Mouse (Mus musculus) stomach, postnatal 0 days (tissue): Measurements from ENCODE around the gene Fance. TPM values are rescaled to one million over a fixed set of nuclear protein-coding genes. Genes with fewer than 3 reads are reported as not detected.

Source experiments
- ATAC-seq: fragments of 200-750 bp; cut with Nextera tagmentation; 2 replicates; pipeline ENCODE4 v1.8.0; 2017; ENCODE audit not compliant: low FRiP score, low TSS enrichment
- DNase-seq: peaks from one replicate; pipeline ENCODE4 v3.0.0-alpha.2; 2016; ENCODE audit warnings: low spot score
- H3K27ac ChIP-seq: fragments of 300-500 bp; sonication (generic); replicated peaks from 2 replicates; pipeline ENCODE4 v1.5.1; 2014; ENCODE audit warnings: mild to moderate bottlenecking, control low read depth
- H3K27me3 ChIP-seq: fragments of 300-500 bp; sonication (generic); 2 replicates; pipeline ENCODE4 v1.6.1; 2014; ENCODE audit warnings: low read length; ENCODE audit not compliant: control insufficient read depth, insufficient read depth
- H3K36me3 ChIP-seq: fragments of 300-500 bp; sonication (generic); 2 replicates; pipeline ENCODE4 v1.6.1; 2014; ENCODE audit warnings: low read length, mixed read lengths; ENCODE audit not compliant: control insufficient read depth, insufficient read depth
- H3K4me1 ChIP-seq: fragments of 300-500 bp; sonication (generic); replicated peaks from 2 replicates; pipeline ENCODE4 v1.6.1; 2014; ENCODE audit warnings: antibody characterized with exemption; ENCODE audit not compliant: control insufficient read depth, insufficient read depth
- H3K4me2 ChIP-seq: fragments of 300-500 bp; sonication (generic); replicated peaks from 2 replicates; pipeline ENCODE4 v1.6.1; 2014; ENCODE audit warnings: low read depth, mild to moderate bottlenecking, control low read depth, moderate library complexity
- H3K4me3 ChIP-seq: fragments of 300-500 bp; sonication (generic); 2 replicates; pipeline ENCODE4 v1.5.1; 2014; ENCODE audit warnings: low read depth, low read length, control low read depth
- H3K9ac ChIP-seq: fragments of 300-500 bp; sonication (generic); 2 replicates; pipeline ENCODE4 v1.6.1; 2014; ENCODE audit warnings: mild to moderate bottlenecking, low read length, control low read depth, mixed read lengths
- H3K9me3 ChIP-seq: fragments of 300-500 bp; sonication (generic); 2 replicates; pipeline ENCODE4 v1.6.1; 2016; ENCODE audit warnings: low read length; ENCODE audit not compliant: control insufficient read depth
- CTCF ChIP-seq: IDR thresholded peaks from 2 replicates; pipeline ENCODE4 v1.5.1; 2016; ENCODE audit warnings: antibody characterized with exemption, low read depth, mild to moderate bottlenecking, moderate library complexity
- EP300 ChIP-seq: optimal IDR thresholded peaks from 2 replicates; pipeline ENCODE3; 2016; ENCODE audit warnings: antibody characterized with exemption
- WGBS: fragments of 180-500 bp; shearing (Covaris S2); extraction: QIAGEN DNeasy Blood & Tissue Kit; methylation state at CpG from one replicate; pipeline ENCODE4 v1.1.7; 2014; 5-methylcytosine and 5-hydroxymethylcytosine counted together
- polyA plus RNA-seq: library from polyadenylated mRNA; unstranded; fragments of >200 nt; fragmentation: Nextera tagmentation; extraction: Ambion mirVana; gene quantifications from 2 replicates; pipeline ENCODE4 v1.2.1, GENCODE M21; 2015

The Fance gene
- polyA plus RNA-seq, 1 experiment from 2014 or later: 19.2 TPM

GRCm38 (mm10) chr17:28344670-28345069, 31.4 kb downstream of the Fance start:
- 44% methylated on average over 3 of the region's 3 CpGs for WGBS
- no peaks in the 10 kb centered on the region for H3K27me3 ChIP-seq
- H3K4me1 ChIP-seq: peaks cover 45% of the 10 kb centered on the region
- H3K36me3 ChIP-seq: 0 out of 2 replicates have a peak, but pooled peaks cover 4% of the 10 kb centered on the region
- H3K27ac ChIP-seq: peak overlapping the region; percentile 96
- H3K4me3 ChIP-seq: 0 out of 2 replicates have a peak overlapping the region, but pooled peaks have one; percentile 25
- peak overlapping the region; percentile 53 for H3K4me2 ChIP-seq
- no peak for TF ChIP-seq EP300
- no peak for TF ChIP-seq CTCF
- no peaks in the 10 kb centered on the region for H3K9me3 ChIP-seq
- peak overlapping the region; percentile 59; the same call in 1 of the 2 replicates for H3K9ac ChIP-seq
- ATAC-seq (no peak), DNase-seq (no peak)

- DNase-seq: no peak
- H3K4me2 ChIP-seq: peak overlapping the region; percentile 53
- H3K4me1 ChIP-seq: peaks cover 44% of the 10 kb centered on the region
- WGBS: 1% methylated on average over 7 of the region's 8 CpGs
- peak overlapping the region; percentile 59 for H3K9ac ChIP-seq
- H3K36me3 ChIP-seq: no peaks in the 10 kb centered on the region
- TF ChIP-seq EP300: no peak
- no peak for TF ChIP-seq CTCF
- peak overlapping the region; percentile 96 for H3K27ac ChIP-seq
- peak overlapping the region; percentile 25 for H3K4me3 ChIP-seq
- no peak for ATAC-seq
- H3K9me3 ChIP-seq: no peaks in the 10 kb centered on the region
- H3K27me3 ChIP-seq: no peaks in the 10 kb centered on the region
These were observed 32.0 kb downstream of the Fance start for GRCm38 (mm10) chr17:28345271-28345721.

GRCm38 (mm10) chr17:28345882-28346281, 32.6 kb downstream of the Fance start:
- H3K4me1 ChIP-seq: peaks cover 39% of the 10 kb centered on the region
- DNase-seq (peak; percentile 55), ATAC-seq (no peak)
- H3K27ac ChIP-seq: peak overlapping the region; percentile 96
- H3K27me3 ChIP-seq: no peaks in the 10 kb centered on the region
- peak overlapping the region; percentile 53 for H3K4me2 ChIP-seq
- H3K9me3 ChIP-seq: no peaks in the 10 kb centered on the region
- no peaks in the 10 kb centered on the region for H3K36me3 ChIP-seq
- TF ChIP-seq EP300 (no peak), CTCF (peak; percentile 65)
- WGBS: 7% methylated on average over 9 of the region's 10 CpGs
- H3K4me3 ChIP-seq: peak overlapping the region; percentile 25
- H3K9ac ChIP-seq: peak overlapping the region; percentile 59

GRCm38 (mm10) chr17:28347327-28347726, 34.0 kb downstream of the Fance start:
- WGBS: 57% methylated on average over 10 of the region's 10 CpGs
- DNase-seq (no peak), ATAC-seq (no peak)
- H3K4me1 ChIP-seq: peaks cover 34% of the 10 kb centered on the region
- H3K9me3 ChIP-seq: no peaks in the 10 kb centered on the region
- peak overlapping the region; percentile 53; the same call in 1 of the 2 replicates for H3K27ac ChIP-seq
- no peak overlapping the region for H3K4me3 ChIP-seq
- no peaks in the 10 kb centered on the region for H3K36me3 ChIP-seq
- H3K4me2 ChIP-seq: peak overlapping the region; percentile 87
- H3K27me3 ChIP-seq: no peaks in the 10 kb centered on the region
- TF ChIP-seq CTCF (no peak), EP300 (no peak)
- peak overlapping the region; percentile 23; the same call in 1 of the 2 replicates for H3K9ac ChIP-seq

GRCm38 (mm10) chr17:28348211-28348610, 34.9 kb downstream of the Fance start:
- 49% methylated on average over 6 of the region's 6 CpGs for WGBS
- Histone ChIP-seq H3K27me3 (no peaks in the 10 kb centered on the region), H3K4me2 (peak overlapping the region; percentile 87), H3K9me3 (no peaks in the 10 kb centered on the region), H3K4me1 (peaks cover 34% of the 10 kb centered on the region), H3K9ac (peak overlapping the region; percentile 97), H3K36me3 (no peaks in the 10 kb centered on the region), H3K4me3 (peak overlapping the region; percentile 88), H3K27ac (peak overlapping the region; percentile 99)
- DNase-seq: no peak
- TF ChIP-seq CTCF: no peak
- TF ChIP-seq EP300: no peak
- no peak for ATAC-seq

- 7% methylated on average over 12 of the region's 13 CpGs for WGBS
- no peak for TF ChIP-seq CTCF
- no peak for TF ChIP-seq EP300
- Histone ChIP-seq H3K27me3 (no peaks in the 10 kb centered on the region), H3K9me3 (no peaks in the 10 kb centered on the region), H3K4me2 (peak overlapping the region; percentile 87), H3K4me3 (peak overlapping the region; percentile 88), H3K27ac (peak overlapping the region; percentile 99), H3K9ac (peak overlapping the region; percentile 97), H3K36me3 (no peaks in the 10 kb centered on the region), H3K4me1 (peaks cover 23% of the 10 kb centered on the region)
- no peak for ATAC-seq
- DNase-seq: peak; percentile 49
These were observed 36.1 kb downstream of the Fance start for GRCm38 (mm10) chr17:28349264-28349880.
